Mouse (Mus musculus) neural tube, embryonic 10.5 days (tissue): ENCODE results near the gene Pradc1.

Experiments used
- DNase-seq: peaks from one replicate; pipeline ENCODE4 v3.0.0-alpha.2; 2017; ENCODE audit warnings: low spot score; ENCODE audit errors: extremely low spot score

The Pradc1 gene

GRCm38 (mm10) chr6:85451664-85452410 lies at the start of gene Pradc1:
Pradc1 (minus strand) TSS chr6:85451970.
- DNase-seq, result peak; percentile 99

- DNase-seq, result no peak
Observed at GRCm38 (mm10) chr6:85500416-85500815, 48.6 kb upstream of the Pradc1 start.

GRCm38 (mm10) chr6:85498147-85498546 lies 46.4 kb upstream of the Pradc1 start:
- no peak for DNase-seq

GRCm38 (mm10) chr6:85496976-85497375 lies 45.2 kb upstream of the Pradc1 start:
- no peak for DNase-seq

- DNase-seq, result no peak
Observed at GRCm38 (mm10) chr6:85491606-85492005, 39.8 kb upstream of the Pradc1 start.

GRCm38 (mm10) chr6:85490252-85490651 lies 38.5 kb upstream of the Pradc1 start:
- DNase-seq, result no peak

- no peak for DNase-seq
Observed at GRCm38 (mm10) chr6:85489717-85490116, 37.9 kb upstream of the Pradc1 start.

- no peak for DNase-seq
Observed at GRCm38 (mm10) chr6:85488510-85488909, 36.7 kb upstream of the Pradc1 start.

- DNase-seq, result no peak
Observed at GRCm38 (mm10) chr6:85485738-85486137, 34.0 kb upstream of the Pradc1 start.

- peak; percentile 24 for DNase-seq
Observed at GRCm38 (mm10) chr6:85483843-85484721, 32.3 kb upstream of the Pradc1 start.

- DNase-seq, result no peak
Observed at GRCm38 (mm10) chr6:85480685-85481084, 28.9 kb upstream of the Pradc1 start.

GRCm38 (mm10) chr6:85479979-85480378 lies 28.2 kb upstream of the Pradc1 start:
- no peak for DNase-seq

GRCm38 (mm10) chr6:85478416-85478815 lies 26.6 kb upstream of the Pradc1 start:
- DNase-seq, result no peak

GRCm38 (mm10) chr6:85477366-85477917 lies 25.7 kb upstream of the Pradc1 start:
- DNase-seq, result peak; percentile 32

GRCm38 (mm10) chr6:85475581-85475980 lies 23.8 kb upstream of the Pradc1 start:
- DNase-seq, result no peak

- no peak for DNase-seq
Observed at GRCm38 (mm10) chr6:85472542-85472941, 20.8 kb upstream of the Pradc1 start.

- DNase-seq, result no peak
Observed at GRCm38 (mm10) chr6:85471962-85472361, 20.2 kb upstream of the Pradc1 start.

- no peak for DNase-seq
Observed at GRCm38 (mm10) chr6:85469660-85470430, 18.1 kb upstream of the Pradc1 start.

GRCm38 (mm10) chr6:85465381-85465780 lies 13.6 kb upstream of the Pradc1 start:
- no peak for DNase-seq

GRCm38 (mm10) chr6:85459621-85460020 lies 7.9 kb upstream of the Pradc1 start:
- no peak for DNase-seq

- DNase-seq, result no peak
Observed at GRCm38 (mm10) chr6:85452816-85453215, 1.0 kb upstream of the Pradc1 start.

- DNase-seq, result no peak
Observed at GRCm38 (mm10) chr6:85452411-85452665, 568 bp upstream of the Pradc1 start.
